Mouse (Mus musculus): Measurements from ENCODE around the gene Vipr1.

GRCm38 (mm10) chr9:121681191-121681590 is 38.7 kb downstream of the Vipr1 start:
- no peak for TF ChIP-seq CTCF (conservative IDR thresholded peaks at IDR 0.05; ENCODE audit: insufficient read depth, insufficient read length, low read depth, low read length)
- no peak for TF ChIP-seq POLR2A (IDR thresholded peaks at IDR 0.05; ENCODE audit: low read depth, low read length)
